Mouse (Mus musculus) erythroblast, embryonic 14.5 days (primary cell): ENCODE measurements around the gene Selenom. TPM values are rescaled to one million over a fixed set of nuclear protein-coding genes. Genes with fewer than 3 reads are reported as not detected.

Experiments used
- H3K27me3 ChIP-seq: 2 replicates; pipeline ENCODE4 v1.6.1; 2012; ENCODE audit warnings: inconsistent platforms; ENCODE audit not compliant: control insufficient read depth
- H3K36me3 ChIP-seq: 2 replicates; pipeline ENCODE4 v1.6.1; 2012; ENCODE audit warnings: mild to moderate bottlenecking, inconsistent platforms; ENCODE audit not compliant: control insufficient read depth
- H3K4me1 ChIP-seq: 2 replicates; pipeline ENCODE4 v1.6.1; 2012; ENCODE audit warnings: inconsistent platforms; ENCODE audit not compliant: control insufficient read depth
- H3K4me3 ChIP-seq: replicated peaks from 2 replicates; pipeline ENCODE3; 2012; ENCODE audit warnings: moderate library complexity, mild to moderate bottlenecking, inconsistent platforms
- H3K9me3 ChIP-seq: 2 replicates; pipeline ENCODE4 v1.6.1; 2012; ENCODE audit warnings: low read length, inconsistent platforms, mixed read lengths; ENCODE audit not compliant: control insufficient read depth
- GATA1 ChIP-seq: IDR thresholded peaks from 2 replicates; pipeline ENCODE4 v1.6.1; 2012; ENCODE audit warnings: low read length, inconsistent platforms, mixed read lengths
- TAL1 ChIP-seq: IDR thresholded peaks from 3 replicates; pipeline ENCODE4 v1.6.1; 2012; ENCODE audit warnings: low read length, inconsistent platforms, mixed read lengths
- polyA plus RNA-seq: library from polyadenylated mRNA; stranded (reverse); fragments of >175 nt; gene quantifications from 2 replicates; pipeline ENCODE4 v1.2.3, GENCODE M21; 2012

Gene Selenom
- polyA plus RNA-seq, 1 experiment, result 0.37 TPM

DNA sequence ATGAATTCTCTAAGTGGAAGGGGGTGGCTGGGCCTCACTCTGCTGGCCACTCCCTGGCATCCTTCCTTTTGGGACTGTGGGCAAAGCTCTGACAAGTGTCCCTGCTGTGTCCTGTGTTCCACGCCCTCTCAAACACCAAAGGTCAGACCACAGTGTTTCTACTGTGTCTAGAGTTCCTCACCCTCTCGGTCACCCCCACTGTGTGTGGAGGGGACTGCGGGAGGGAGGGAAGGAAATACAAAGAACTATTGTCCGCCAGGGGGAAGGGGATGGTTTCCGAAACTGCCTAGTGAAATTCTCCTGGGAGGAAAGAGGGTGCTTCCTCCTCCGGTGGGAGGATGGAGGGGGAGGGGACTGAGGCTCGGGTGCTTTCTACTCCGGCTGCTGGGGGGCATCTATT, 20.5 kb downstream of the Selenom start:
- Histone ChIP-seq H3K27me3 (no peaks in the 10 kb centered on the region; the same call in 1 of the 2 replicates), H3K4me3 (peak overlapping the region; percentile 61), H3K4me1 (peaks cover 38% of the 10 kb centered on the region), H3K36me3 (peaks cover 17% of the 10 kb centered on the region; the same call in 1 of the 2 replicates), H3K9me3 (no peaks in the 10 kb centered on the region)
- TF ChIP-seq GATA1 (no peak), TAL1 (no peak)

DNA sequence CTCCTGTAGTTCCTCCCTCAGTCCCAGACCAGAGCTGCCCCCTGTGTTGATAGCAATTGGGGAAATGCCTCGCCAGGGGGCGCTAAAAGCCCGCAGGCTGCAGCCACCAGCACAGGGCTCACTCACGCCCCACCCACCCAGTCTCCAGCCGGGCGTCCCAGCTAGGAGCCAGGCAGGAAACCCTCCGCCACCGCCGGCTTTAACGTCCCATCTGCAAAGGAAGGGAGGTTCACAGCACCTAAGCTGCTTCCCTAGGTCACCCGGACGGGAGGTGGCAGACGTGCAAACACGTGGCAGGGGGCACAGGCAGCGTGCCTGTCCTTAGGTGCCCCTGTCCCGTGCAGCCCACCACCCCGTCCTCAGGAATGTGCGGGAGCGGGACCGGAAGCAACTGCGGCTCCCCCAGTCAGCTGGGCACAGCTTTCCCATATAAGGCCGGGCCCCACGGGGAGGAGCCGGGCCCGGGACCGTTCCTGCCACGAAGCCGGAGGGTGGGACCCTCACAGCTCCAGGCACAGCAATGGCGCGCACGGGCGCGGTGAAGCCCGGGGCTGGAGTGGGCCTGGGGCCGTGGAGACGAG, 21.0 kb downstream of the Selenom start:
- TF ChIP-seq GATA1 (no peak), TAL1 (no peak)
- Histone ChIP-seq H3K27me3 (no peaks in the 10 kb centered on the region; the same call in 1 of the 2 replicates), H3K9me3 (no peaks in the 10 kb centered on the region), H3K4me1 (peaks cover 38% of the 10 kb centered on the region), H3K4me3 (peak overlapping the region; percentile 61), H3K36me3 (peaks cover 15% of the 10 kb centered on the region; the same call in 1 of the 2 replicates)

DNA sequence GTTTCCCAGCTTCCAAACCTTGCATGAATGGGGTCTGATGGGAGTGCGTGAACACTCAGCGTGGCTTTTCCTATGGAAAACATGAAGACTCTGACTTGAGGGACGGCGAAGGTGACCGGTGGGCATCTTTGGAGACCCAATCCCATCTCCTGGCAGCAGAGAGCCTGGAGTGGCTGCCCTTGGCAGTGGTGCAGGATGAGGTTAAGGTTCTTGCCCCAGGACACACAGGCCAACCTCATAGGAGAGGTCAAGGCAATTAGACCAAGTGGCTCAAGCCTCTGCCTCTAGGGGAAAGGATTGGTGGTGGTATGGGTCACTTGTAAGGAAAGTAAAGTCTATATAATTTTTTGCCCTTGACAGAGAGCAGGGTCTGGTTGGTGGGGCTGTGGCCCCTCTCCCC, 21.6 kb downstream of the Selenom start:
- peaks cover 14% of the 10 kb centered on the region; the same call in 1 of the 2 replicates for H3K36me3 ChIP-seq
- H3K4me1 ChIP-seq, result peaks cover 38% of the 10 kb centered on the region
- H3K4me3 ChIP-seq, result peak overlapping the region; percentile 61

DNA sequence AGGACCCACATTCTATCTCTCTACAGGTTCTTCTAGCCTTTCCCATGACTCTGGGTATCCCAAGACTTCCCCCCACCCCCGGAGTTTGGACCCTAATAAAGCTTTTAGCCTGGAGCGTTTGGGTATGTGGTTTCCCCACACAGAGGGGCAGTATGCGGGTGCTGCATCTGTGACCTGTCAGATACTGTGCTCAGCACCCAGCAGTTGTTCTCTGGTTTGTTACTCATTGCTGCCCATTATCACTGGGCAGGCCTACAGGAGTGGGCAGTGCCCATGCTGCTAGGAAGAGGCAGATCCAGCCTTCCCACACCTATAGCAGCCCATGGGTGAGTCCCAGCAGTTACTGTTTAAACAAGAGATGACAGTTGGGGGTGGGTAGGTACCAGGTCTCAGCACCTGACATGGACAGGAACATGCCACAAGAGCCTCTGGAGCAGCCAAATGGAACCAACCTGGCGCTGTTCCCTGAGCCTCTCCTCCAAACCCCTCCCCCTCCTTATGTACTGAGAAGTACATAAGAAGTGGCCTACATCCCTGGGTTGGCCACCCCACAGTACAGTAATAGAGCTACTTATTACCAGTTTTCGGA, 22.4 kb downstream of the Selenom start:
- peaks cover 11% of the 10 kb centered on the region; the same call in 1 of the 2 replicates for H3K36me3 ChIP-seq
- H3K4me3 ChIP-seq, result no peak overlapping the region
- no peaks in the 10 kb centered on the region; the same call in 1 of the 2 replicates for H3K27me3 ChIP-seq
- H3K9me3 ChIP-seq, result no peaks in the 10 kb centered on the region
- H3K4me1 ChIP-seq, result peaks cover 38% of the 10 kb centered on the region
- no peak for TF ChIP-seq TAL1
- TF ChIP-seq GATA1, result no peak

More for the DNA sequence above, 21.6 kb downstream of the Selenom start:
- no peaks in the 10 kb centered on the region for H3K9me3 ChIP-seq
- H3K27me3 ChIP-seq, result no peaks in the 10 kb centered on the region; the same call in 1 of the 2 replicates
- TF ChIP-seq TAL1 (no peak), GATA1 (no peak)

DNA sequence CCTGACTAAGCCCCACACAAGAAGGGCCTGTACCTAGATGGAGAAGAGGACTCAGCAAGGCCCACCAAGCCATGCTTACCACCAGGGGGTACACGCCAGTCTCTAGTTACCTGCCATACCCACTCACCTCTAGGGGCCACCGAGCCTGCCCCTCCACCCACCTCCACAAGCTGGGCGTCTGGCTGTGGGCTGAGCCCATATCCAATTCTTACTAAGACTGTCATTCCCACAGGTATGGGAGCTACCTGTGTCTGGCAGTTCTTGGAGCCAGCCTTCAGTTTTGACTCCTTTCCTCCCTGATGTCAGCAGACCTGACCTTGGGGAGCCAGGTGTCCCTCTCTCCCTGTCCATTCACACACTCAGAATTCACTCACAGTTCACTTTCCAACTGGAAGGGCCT, 23.2 kb downstream of the Selenom start:
- Histone ChIP-seq H3K4me3 (no peak overlapping the region), H3K27me3 (no peaks in the 10 kb centered on the region; the same call in 1 of the 2 replicates), H3K9me3 (no peaks in the 10 kb centered on the region), H3K4me1 (peaks cover 38% of the 10 kb centered on the region), H3K36me3 (peaks cover 5% of the 10 kb centered on the region; the same call in 1 of the 2 replicates)
- no peak for TF ChIP-seq GATA1
- no peak for TF ChIP-seq TAL1

DNA sequence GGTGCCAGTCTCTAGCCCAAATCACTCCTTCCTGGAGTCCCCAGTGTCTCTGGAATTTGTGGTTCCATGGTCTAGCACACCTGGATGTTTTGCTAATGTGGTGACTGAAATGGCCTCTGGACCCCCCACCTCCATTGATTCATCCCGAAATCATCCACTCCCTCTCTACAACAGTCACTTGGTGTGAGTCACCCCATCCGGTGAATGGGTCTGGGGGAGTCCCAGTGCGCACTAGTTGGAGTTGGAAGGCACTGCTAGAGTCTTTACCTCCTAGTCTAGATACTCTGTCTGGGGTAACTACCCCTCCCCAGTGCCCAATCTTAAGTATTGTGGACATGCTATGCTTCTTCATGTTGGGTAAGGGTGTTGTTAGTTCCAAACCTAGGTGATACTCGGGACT, 23.9 kb downstream of the Selenom start:
- Histone ChIP-seq H3K36me3 (no peaks in the 10 kb centered on the region; the same call in 1 of the 2 replicates), H3K9me3 (no peaks in the 10 kb centered on the region), H3K27me3 (no peaks in the 10 kb centered on the region; the same call in 1 of the 2 replicates), H3K4me1 (peaks cover 38% of the 10 kb centered on the region), H3K4me3 (peak overlapping the region; percentile 66)
- TF ChIP-seq TAL1 (no peak), GATA1 (no peak)

DNA sequence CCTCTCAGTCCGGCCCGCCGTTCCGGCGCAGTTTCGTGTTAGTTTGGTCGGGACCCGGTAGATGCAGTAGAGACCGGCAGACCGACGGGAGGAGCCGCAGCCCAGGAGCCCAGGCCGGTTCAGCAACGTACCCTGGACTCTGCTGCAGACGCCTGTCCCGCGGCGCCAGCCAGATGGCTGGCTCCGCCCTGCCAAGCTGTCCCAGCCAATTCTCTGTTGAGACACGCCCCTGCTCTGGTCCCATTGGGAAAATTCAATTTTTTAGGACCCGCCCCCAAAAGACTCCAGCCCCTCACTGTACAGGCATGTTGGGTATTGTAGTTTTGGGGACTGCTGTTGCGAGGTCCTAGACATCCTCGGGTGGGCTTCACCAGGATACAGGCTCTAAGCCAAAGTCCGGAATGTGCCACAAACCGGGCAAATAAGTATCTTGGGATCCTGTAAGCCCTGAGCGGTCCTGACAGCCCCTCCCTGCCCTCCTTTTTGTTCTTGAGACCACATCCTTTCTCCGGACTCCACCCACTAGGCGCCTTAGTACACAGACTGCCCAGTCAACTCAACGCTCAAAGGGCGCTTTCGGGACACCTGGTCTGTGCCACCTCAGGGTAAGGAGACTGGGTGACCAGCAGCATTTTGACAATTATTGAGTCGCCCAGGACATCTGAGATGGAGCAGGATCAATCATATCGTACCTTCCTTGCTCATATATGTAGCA, 24.8 kb downstream of the Selenom start:
- peaks cover 38% of the 10 kb centered on the region for H3K4me1 ChIP-seq
- no peak for TF ChIP-seq TAL1
- TF ChIP-seq GATA1, result no peak
- H3K4me3 ChIP-seq, result peak overlapping the region; percentile 66
- no peaks in the 10 kb centered on the region; the same call in 1 of the 2 replicates for H3K27me3 ChIP-seq
- no peaks in the 10 kb centered on the region for H3K36me3 ChIP-seq
- H3K9me3 ChIP-seq, result peaks cover 2% of the 10 kb centered on the region; the same call in 1 of the 2 replicates

DNA sequence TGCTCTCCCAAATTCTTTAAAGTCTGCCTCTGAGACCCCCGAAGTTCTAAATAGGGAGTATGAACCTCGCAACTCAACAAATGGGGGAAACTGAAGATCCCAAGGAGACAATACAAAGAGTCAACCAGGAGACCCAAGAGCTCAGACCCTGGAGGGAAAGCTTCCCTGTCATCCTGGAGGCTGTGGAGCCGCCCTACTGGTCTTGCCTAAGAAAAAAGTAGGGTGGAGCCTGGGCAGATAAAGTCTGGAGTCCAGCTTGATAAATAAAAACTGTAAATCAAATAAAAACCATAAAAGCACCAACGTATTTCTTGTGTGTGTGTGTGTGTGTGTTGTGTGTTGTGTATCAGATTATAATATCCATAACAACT, 25.3 kb downstream of the Selenom start:
- H3K27me3 ChIP-seq, result no peaks in the 10 kb centered on the region; the same call in 1 of the 2 replicates
- H3K4me1 ChIP-seq, result peaks cover 38% of the 10 kb centered on the region
- no peaks in the 10 kb centered on the region for H3K36me3 ChIP-seq
- peaks cover 7% of the 10 kb centered on the region; the same call in 1 of the 2 replicates for H3K9me3 ChIP-seq
- peak overlapping the region; percentile 66 for H3K4me3 ChIP-seq
- TF ChIP-seq GATA1, result no peak
- no peak for TF ChIP-seq TAL1
